Comparison of ENCODE assay signal across 9 mouse cellular contexts in genomic region chr7:24441785-24442184, GRCm38 (mm10). TPM values are rescaled to one million over a fixed set of nuclear protein-coding genes. Genes with fewer than 3 reads are reported as not detected.
DNase-seq lines count a peak whose midpoint lies in the region; ATAC-seq and TF ChIP-seq lines count a peak whose summit lies in the region.
"Had no signal": no experiment of that assay in that cellular context is flagged by ENCODE, and none has a peak within 500 bp of the region (broad histone marks: within the 10 kb centered on the region; RNA-seq: fewer than 3 reads in every experiment).

No protein-coding gene starts in this region.

- no peaks in the 10 kb centered on the region for H3K4me1 ChIP-seq in hindbrain, embryonic 11.5 days (replicated peaks; ENCODE audit: control insufficient read depth, insufficient read depth, low read length)
- H3K4me1 ChIP-seq in hindbrain, embryonic 14.5 days (replicated peaks; ENCODE audit: control insufficient read depth, insufficient read depth, low read length) = no peaks in the 10 kb centered on the region
- H3K4me1 ChIP-seq in ES-E14 (ENCODE audit: control insufficient read depth in 2 of 2, insufficient read depth in 2 of 2, low read length in 2 of 2, poor library complexity in 1 of 2) = peaks cover 0 to 6% of the 10 kb centered on the region in 2 experiments; a peak in 2 of 4 replicates

- H3K27ac ChIP-seq in hindbrain, embryonic 11.5 days (ENCODE audit: low read depth, low read length) = no peak overlapping the region
- H3K27ac ChIP-seq in hindbrain, embryonic 14.5 days = no peak overlapping the region
- H3K27ac ChIP-seq in ES-E14 (ENCODE audit: insufficient read depth, low read depth, low read length, poor library complexity, severe bottlenecking) = no peak overlapping the region
- H3K27ac ChIP-seq: embryonic facial prominence, embryonic 13.5 days had no signal

- H3K9ac ChIP-seq in hindbrain, embryonic 11.5 days (ENCODE audit: low read depth, low read length) = no peak overlapping the region
- no peak overlapping the region for H3K9ac ChIP-seq in hindbrain, embryonic 14.5 days
- no peak overlapping the region for H3K9ac ChIP-seq in ES-E14 (ENCODE audit: insufficient read depth, low read depth, low read length, poor library complexity, severe bottlenecking)
- H3K9ac ChIP-seq: embryonic facial prominence, embryonic 13.5 days had no signal

- peak; percentile 58 for DNase-seq in hindbrain, embryonic 11.5 days (ENCODE audit: low spot score)
- no peak for DNase-seq in hindbrain, embryonic 14.5 days (ENCODE audit: low spot score)
- DNase-seq in ES-E14 (ENCODE audit: low read depth, low spot score) = peak; percentile 77
- peak; percentile 56 to 63 for DNase-seq in cerebellum, adult 18-20 months
- DNase-seq in heart, adult 9 months (ENCODE audit: low spot score in 2 of 2) = peak; percentile 55 to 57
- peak; percentile 28 to 45 for DNase-seq in layer of hippocampus, postnatal 14 days (ENCODE audit: low spot score in 2 of 2)
- peak; percentile 87 for DNase-seq in thymus, postnatal 0 days (ENCODE audit: low spot score)

- H3K9me3 ChIP-seq in hindbrain, embryonic 11.5 days (ENCODE audit: control insufficient read depth, low read length) = no peaks in the 10 kb centered on the region
- H3K9me3 ChIP-seq in hindbrain, embryonic 14.5 days (ENCODE audit: control insufficient read depth, low read length) = no peaks in the 10 kb centered on the region
- no peaks in the 10 kb centered on the region for H3K9me3 ChIP-seq in ES-E14 (ENCODE audit: control insufficient read depth, insufficient read depth, low read depth, low read length)
- H3K9me3 ChIP-seq: embryonic facial prominence, embryonic 13.5 days had no signal

- in situ Hi-C loops in ES-E14 (cut with MboI; ENCODE audit: low sequenced_read_pairs in 2 of 2, unreplicated experiment in 2 of 2) = no loop called here

- ATAC-seq in hindbrain, embryonic 11.5 days (ENCODE audit: low FRiP score) = no peak
- ATAC-seq in hindbrain, embryonic 14.5 days (ENCODE audit: low FRiP score) = no peak
- ATAC-seq in megakaryocyte-erythroid progenitor cell, adult 5-6 weeks (replicated peaks; ENCODE audit: low FRiP score, low TSS enrichment, poor library complexity, severe bottlenecking) = peak; percentile 99

- 0% methylated on average over 1 of the region's 1 CpGs for WGBS in hindbrain, embryonic 11.5 days
- 29% methylated on average over 1 of the region's 1 CpGs for WGBS in hindbrain, embryonic 14.5 days

- no peak overlapping the region for H3K4me2 ChIP-seq in hindbrain, embryonic 11.5 days (replicated peaks; ENCODE audit: low read depth, low read length)
- H3K4me2 ChIP-seq in hindbrain, embryonic 14.5 days (replicated peaks) = no peak overlapping the region
- H3K4me2 ChIP-seq: embryonic facial prominence, embryonic 13.5 days had no signal

- H3K4me3 ChIP-seq in hindbrain, embryonic 11.5 days (ENCODE audit: low read depth, low read length) = no peak overlapping the region
- no peak overlapping the region for H3K4me3 ChIP-seq in hindbrain, embryonic 14.5 days (replicated peaks; ENCODE audit: low read length)
- no peak overlapping the region for H3K4me3 ChIP-seq in ES-E14 (ENCODE audit: insufficient read depth in 1 of 2, low read depth in 1 of 2, low read length in 2 of 2, poor library complexity in 1 of 2, severe bottlenecking in 1 of 2)
- H3K4me3 ChIP-seq: embryonic facial prominence, embryonic 13.5 days had no signal

- H3K36me3 ChIP-seq in hindbrain, embryonic 11.5 days (ENCODE audit: control insufficient read depth, insufficient read depth, low read length) = no peaks in the 10 kb centered on the region
- no peaks in the 10 kb centered on the region for H3K36me3 ChIP-seq in hindbrain, embryonic 14.5 days (replicated peaks; ENCODE audit: control insufficient read depth, insufficient read depth)
- H3K36me3 ChIP-seq in ES-E14 (ENCODE audit: control insufficient read depth, insufficient read depth, low read length, poor library complexity, severe bottlenecking) = no peaks in the 10 kb centered on the region
- H3K36me3 ChIP-seq: embryonic facial prominence, embryonic 13.5 days had no signal

- no peaks in the 10 kb centered on the region for H3K27me3 ChIP-seq in hindbrain, embryonic 11.5 days (ENCODE audit: control insufficient read depth, insufficient read depth, low read length)
- H3K27me3 ChIP-seq in hindbrain, embryonic 14.5 days (ENCODE audit: control insufficient read depth, insufficient read depth, low read length) = no peaks in the 10 kb centered on the region
- H3K27me3 ChIP-seq: embryonic facial prominence, embryonic 13.5 days had no signal

TF ChIP-seq in ES-E14, 5 proteins besides CTCF, POLR2A, EP300 and RAD21:
- no peak for TF ChIP-seq MAFK (IDR thresholded peaks at IDR 0.05; ENCODE audit: insufficient read depth, low read depth, low read length)
- 0 out of 2 replicates have a peak, but pooled peaks have one; percentile 45 for TF ChIP-seq HCFC1 (IDR thresholded peaks at IDR 0.05; ENCODE audit: borderline replicate concordance, insufficient read depth, low read length)
- TF ChIP-seq ZNF384 (IDR thresholded peaks at IDR 0.05; ENCODE audit: low read depth, low read length) = no peak
- TF ChIP-seq ZC3H11A (IDR thresholded peaks at IDR 0.05; ENCODE audit: borderline replicate concordance, low read depth, low read length) = peak; percentile 84
- no peak for TF ChIP-seq CHD2 (IDR thresholded peaks at IDR 0.05; ENCODE audit: low read depth, low read length)

RNA-seq across cellular contexts. Expression of gene Irgc1, which starts 10.3 kb away (rescaled TPM):
- not detected in 2 replicates for polyA plus RNA-seq in hindbrain, embryonic 11.5 days (2014; fragmentation: Nextera tagmentation; extraction: Ambion mirVana)
- not detected in 2 replicates for polyA plus RNA-seq in hindbrain, embryonic 14.5 days (2014; fragmentation: Nextera tagmentation; extraction: Ambion mirVana)
- total RNA-seq in ES-E14 (2012; rRNA removed) = 0.16 TPM in 1 of 2 replicates, not detected in the other
- total RNA-seq in layer of hippocampus, postnatal 14 days (2021) = not detected
- total RNA-seq in megakaryocyte-erythroid progenitor cell, adult 5-6 weeks (2014; fragmentation: Nextera tagmentation) = not detected in 2 replicates
- total RNA-seq in megakaryocyte-erythroid progenitor cell, adult 5-6 weeks (2017) = not detected in 2 replicates
- polyA plus RNA-seq in thymus, postnatal 0 days (2015; fragmentation: Nextera tagmentation; extraction: Ambion mirVana) = 0.18 and 0.22 TPM in 2 replicates
- polyA plus RNA-seq: embryonic facial prominence, embryonic 13.5 days had no signal

RNA-seq across cellular contexts. Expression of gene Plaur, which starts 20.5 kb away (rescaled TPM):
- 1.7 and 2.1 TPM in 2 replicates for polyA plus RNA-seq in hindbrain, embryonic 11.5 days (2014; fragmentation: Nextera tagmentation; extraction: Ambion mirVana)
- polyA plus RNA-seq in hindbrain, embryonic 14.5 days (2014; fragmentation: Nextera tagmentation; extraction: Ambion mirVana) = 1.6 and 1.9 TPM in 2 replicates
- total RNA-seq in ES-E14 (2012; rRNA removed) = 99.5 and 118 TPM in 2 replicates
- 1 to 10 TPM in 1 of 2 experiments, under 1 TPM in 1; 0.76 to 1.0 TPM for total RNA-seq in layer of hippocampus, postnatal 14 days (2021)
- total RNA-seq in megakaryocyte-erythroid progenitor cell, adult 5-6 weeks (2014; fragmentation: Nextera tagmentation) = 2.3 and 5.4 TPM in 2 replicates
- 2.2 and 2.5 TPM in 2 replicates for total RNA-seq in megakaryocyte-erythroid progenitor cell, adult 5-6 weeks (2017)
- polyA plus RNA-seq in thymus, postnatal 0 days (2015; fragmentation: Nextera tagmentation; extraction: Ambion mirVana) = 3.0 and 3.4 TPM in 2 replicates

RNA-seq across cellular contexts. Expression of gene Cadm4, which starts 40.0 kb away (rescaled TPM):
- 8.8 and 12.6 TPM in 2 replicates for polyA plus RNA-seq in hindbrain, embryonic 11.5 days (2014; fragmentation: Nextera tagmentation; extraction: Ambion mirVana)
- polyA plus RNA-seq in hindbrain, embryonic 14.5 days (2014; fragmentation: Nextera tagmentation; extraction: Ambion mirVana) = 22.7 and 28.3 TPM in 2 replicates
- total RNA-seq in ES-E14 (2012; rRNA removed) = 10.8 and 21.4 TPM in 2 replicates
- total RNA-seq in layer of hippocampus, postnatal 14 days (2021) = 100 to 1,000 TPM; 220 to 227 TPM
- total RNA-seq in megakaryocyte-erythroid progenitor cell, adult 5-6 weeks (2014; fragmentation: Nextera tagmentation) = 0.27 TPM in 1 of 2 replicates, not detected in the other
- not detected in 2 replicates for total RNA-seq in megakaryocyte-erythroid progenitor cell, adult 5-6 weeks (2017)
- 0.71 and 0.83 TPM in 2 replicates for polyA plus RNA-seq in thymus, postnatal 0 days (2015; fragmentation: Nextera tagmentation; extraction: Ambion mirVana)

RNA-seq across cellular contexts. Expression of gene Smg9, which starts 42.4 kb away (rescaled TPM):
- 18.4 and 21.3 TPM in 2 replicates for polyA plus RNA-seq in hindbrain, embryonic 11.5 days (2014; fragmentation: Nextera tagmentation; extraction: Ambion mirVana)
- polyA plus RNA-seq in hindbrain, embryonic 14.5 days (2014; fragmentation: Nextera tagmentation; extraction: Ambion mirVana) = 30.1 and 30.3 TPM in 2 replicates
- total RNA-seq in ES-E14 (2012; rRNA removed) = 25.7 and 35.7 TPM in 2 replicates
- 10 to 100 TPM; 29.1 to 33.8 TPM for total RNA-seq in layer of hippocampus, postnatal 14 days (2021)
- total RNA-seq in megakaryocyte-erythroid progenitor cell, adult 5-6 weeks (2014; fragmentation: Nextera tagmentation) = 32.7 and 41.2 TPM in 2 replicates
- 11.2 and 26.3 TPM in 2 replicates for total RNA-seq in megakaryocyte-erythroid progenitor cell, adult 5-6 weeks (2017)
- 30.2 and 33.3 TPM in 2 replicates for polyA plus RNA-seq in thymus, postnatal 0 days (2015; fragmentation: Nextera tagmentation; extraction: Ambion mirVana)

Comparison
In these comparisons a context has a peak if more than half of its experiments do, and no peak if none do; other contexts are left out.
1. RNA of gene Plaur, which starts 20.5 kb away (total RNA-seq): 99.5 to 118 TPM in ES-E14; 2.2 to 5.4 TPM in megakaryocyte-erythroid progenitor cell, adult 5-6 weeks and 0.76 to 1.0 TPM in layer of hippocampus, postnatal 14 days; every median in the first group is over 10 times any median in the second.